Mouse (Mus musculus): Measurements from ENCODE around the gene Ptprb.

Ptprb gene

DNA sequence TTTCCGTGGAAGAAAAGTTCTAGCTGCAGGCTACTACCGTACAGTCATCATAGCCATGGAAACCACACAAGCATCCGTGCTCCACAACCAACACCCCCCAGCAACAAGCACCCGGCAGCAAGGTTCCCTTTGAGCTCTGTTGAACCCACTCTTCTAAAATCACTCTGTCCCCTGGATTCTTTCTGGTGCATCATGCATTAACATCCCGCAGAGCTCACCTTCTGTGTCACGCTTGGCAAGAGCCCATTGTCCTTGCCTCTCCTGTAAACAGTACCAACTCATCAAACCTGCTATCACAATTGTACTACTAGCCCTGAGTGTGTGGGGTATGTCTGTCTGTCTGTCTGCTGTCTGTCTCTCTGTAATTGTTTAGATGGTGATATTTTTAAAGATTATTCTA lies 98.8 kb downstream of the Ptprb start:
- DNase-seq (ENCODE audit: low spot score) = no peak

DNA sequence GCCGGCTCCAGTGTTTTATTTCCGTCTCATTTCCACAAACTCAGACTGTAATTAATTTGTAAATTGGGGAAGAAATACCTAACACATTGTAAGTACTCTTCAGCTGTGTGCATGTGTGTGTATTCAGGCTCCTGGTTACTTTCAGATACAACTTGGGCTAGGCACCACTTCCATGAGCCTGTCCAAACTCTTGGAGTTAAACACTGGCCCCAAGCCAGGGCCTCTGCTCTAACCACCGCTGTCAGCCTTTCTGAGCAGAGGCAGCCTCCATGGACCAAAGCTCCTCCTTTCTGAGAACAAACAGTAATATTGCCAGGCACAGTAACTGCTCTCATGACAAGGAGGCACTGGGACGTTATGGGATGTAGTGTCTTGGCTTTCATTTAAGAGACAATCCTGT lies 101.5 kb downstream of the Ptprb start:
- DNase-seq (ENCODE audit: low spot score) = no peak

DNA sequence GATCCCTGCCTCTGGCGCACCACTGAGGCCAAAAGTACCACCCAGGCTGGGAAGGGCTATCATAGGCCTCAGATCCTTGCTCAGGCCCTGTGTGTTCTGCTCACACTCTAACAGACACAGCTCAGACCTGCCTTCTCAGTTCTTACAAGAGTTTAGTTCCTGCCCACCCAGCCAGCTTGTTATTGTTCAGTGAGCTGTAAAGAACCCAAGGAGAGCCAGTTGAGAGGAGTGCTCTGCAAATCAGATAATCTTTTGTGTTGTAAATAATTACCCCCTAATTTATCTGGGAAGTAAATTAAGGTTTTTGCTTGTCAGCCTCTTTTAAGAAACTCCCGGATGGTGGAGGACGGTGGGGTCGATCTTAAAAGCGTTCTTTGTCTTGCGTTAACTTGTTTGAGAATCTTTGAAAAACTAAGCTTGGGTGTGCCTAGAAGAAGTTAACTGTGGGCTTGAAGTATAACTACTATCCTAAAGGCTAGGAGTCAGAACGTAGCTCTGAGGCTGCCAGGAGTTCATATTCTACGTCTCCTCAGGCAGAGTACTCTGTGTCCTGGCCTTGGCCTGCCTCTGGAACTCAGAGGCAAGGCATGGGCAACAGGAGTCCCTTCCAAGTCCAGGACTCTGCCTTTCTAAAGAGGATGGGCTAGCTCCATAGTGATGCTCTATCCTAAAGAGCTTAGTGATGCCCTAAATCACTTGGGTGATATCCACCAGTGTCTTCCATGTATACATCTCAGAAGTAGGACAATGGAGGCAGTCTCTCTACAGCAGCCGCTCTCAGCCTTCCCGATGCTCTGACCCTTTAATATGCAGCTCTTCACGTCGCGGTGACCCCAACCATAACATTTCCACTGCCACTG lies 107.7 kb downstream of the Ptprb start:
- no peak for DNase-seq (ENCODE audit: low spot score)

DNA sequence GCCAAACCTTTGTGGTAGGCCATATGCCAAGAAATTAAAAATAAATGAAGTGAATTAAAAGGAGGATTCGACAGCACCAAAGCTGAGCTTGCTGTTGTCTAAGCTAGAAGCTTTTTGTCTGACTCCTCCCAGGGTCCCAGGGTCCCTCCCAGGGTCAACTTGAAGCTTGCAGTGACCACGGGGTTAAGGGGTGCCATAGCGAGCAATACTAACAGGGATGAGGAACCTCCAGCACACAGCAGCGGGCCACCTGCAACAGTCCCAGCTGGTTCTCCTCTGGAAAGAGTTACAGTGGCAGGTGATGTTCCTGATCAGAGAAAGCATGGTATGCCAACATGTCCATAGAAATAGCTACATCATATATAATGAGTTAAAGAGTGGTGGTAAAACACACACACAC lies 109.1 kb downstream of the Ptprb start:
- no peak for DNase-seq (ENCODE audit: low spot score)

DNA sequence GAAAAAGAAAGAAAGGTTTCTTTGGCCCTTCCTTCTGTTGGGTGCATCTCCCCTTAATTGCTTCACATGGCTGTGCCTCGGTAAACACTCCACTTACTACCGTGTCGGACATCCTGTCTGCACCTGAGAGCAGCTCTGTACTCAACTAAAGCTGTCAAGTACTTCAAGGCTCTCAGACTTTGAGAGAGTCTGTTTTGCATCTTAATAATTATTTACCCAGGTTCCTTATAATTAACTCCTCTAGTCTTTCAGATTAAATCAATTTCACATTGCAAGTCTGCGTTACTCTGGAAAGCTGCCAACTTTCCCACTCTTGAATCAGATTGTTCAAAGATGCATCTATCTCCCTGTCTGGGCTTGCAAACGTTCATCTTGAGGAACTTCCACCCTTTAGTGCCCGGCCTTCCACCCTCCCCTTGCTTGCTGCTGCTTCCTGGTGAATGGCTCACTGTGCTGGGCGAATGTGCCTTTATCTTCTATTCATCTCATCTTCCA lies 111.1 kb downstream of the Ptprb start:
- DNase-seq (ENCODE audit: low spot score) = no peak

DNA sequence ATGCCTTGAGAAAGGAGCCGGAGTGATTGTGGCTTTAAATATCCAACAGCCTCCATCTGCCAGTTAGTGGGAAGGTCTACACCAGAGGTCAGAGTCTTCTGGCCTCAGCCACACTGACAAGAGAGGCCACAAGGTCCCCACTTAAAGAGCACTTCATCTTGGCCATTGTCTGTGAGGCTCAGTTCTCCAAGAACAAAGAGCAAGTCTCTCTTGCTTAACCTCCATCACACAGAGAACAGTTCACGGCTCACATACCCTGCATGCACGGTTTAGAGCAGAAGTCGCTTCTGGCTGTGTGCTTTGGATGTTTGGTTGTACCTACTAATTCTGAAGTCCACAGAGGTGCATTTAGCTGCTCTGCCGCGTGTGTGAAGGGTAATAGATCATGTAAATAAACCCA lies 113.5 kb downstream of the Ptprb start:
- DNase-seq (ENCODE audit: low spot score) = no peak

DNA sequence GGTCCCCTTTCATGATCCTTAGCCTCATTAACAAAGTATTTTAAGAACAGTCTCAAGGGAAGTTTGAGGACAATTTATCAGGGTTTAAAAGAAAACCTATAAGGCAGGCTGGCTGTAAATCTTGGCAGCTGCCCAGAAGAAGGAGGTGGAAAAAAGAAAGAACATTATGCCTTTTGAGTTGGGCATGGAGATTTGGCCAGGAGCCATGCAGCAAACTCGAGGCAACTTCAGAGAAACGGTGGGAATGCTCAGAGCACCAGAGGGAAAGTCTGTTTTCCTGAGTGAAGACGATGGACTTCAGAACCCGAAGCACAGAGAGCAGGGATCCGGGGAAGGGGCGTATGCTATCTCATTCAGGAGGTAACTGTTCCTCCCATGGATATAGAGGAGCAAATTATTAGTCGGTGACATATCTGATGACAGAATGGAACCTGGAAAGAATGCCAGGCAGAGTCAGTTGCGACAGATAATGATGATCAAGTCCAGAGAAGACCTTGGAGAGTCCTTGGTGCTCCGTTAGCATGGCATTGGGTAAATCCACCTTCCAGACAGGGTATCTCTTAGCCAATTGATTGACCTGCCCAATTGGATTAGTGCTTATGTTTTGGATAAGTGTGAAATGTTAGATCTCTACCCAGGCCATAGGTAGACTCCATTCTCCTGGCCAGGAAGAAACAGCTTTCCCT lies 118.6 kb downstream of the Ptprb start:
- no peak for DNase-seq (ENCODE audit: low spot score)

DNA sequence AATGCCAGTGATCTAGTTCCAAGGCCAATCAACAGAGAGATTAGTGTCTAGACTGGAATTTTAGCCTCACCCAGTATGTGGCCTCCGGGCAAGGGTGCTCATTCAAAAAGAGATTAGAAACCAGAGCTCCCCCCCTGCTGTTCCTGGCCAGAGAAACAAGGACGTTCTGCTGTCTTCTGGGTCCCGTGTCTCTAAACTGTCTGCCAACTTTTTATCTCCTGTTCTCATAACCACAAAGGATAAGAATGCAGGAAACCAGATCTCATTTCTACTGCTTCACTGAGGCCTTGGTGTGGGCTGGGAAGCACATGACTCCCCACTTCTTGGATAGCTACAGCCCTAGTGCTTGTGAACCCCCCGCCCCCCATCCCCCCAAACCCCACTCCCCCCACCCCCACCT lies 119.3 kb downstream of the Ptprb start:
- no peak for DNase-seq (ENCODE audit: low spot score)

DNA sequence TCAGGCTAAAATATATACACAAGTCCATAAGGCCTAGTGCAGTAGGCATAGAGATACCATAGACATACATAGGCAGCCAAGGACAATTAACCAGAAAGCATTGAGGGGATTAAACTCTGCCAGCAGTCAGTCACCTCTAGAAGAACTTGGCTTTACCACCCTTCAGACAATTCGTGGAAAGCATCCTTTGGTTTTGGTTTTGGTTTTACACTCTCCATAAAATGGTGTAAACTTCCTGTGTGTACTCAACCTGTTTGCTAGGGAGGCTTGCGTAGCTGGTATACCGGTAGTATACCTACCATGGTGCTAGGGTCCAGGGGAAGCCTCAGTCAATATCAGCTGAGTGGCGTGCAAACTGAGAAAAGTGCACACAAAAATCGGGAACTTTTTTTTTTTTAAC lies 121.0 kb downstream of the Ptprb start:
- DNase-seq (ENCODE audit: low spot score) = no peak

DNA sequence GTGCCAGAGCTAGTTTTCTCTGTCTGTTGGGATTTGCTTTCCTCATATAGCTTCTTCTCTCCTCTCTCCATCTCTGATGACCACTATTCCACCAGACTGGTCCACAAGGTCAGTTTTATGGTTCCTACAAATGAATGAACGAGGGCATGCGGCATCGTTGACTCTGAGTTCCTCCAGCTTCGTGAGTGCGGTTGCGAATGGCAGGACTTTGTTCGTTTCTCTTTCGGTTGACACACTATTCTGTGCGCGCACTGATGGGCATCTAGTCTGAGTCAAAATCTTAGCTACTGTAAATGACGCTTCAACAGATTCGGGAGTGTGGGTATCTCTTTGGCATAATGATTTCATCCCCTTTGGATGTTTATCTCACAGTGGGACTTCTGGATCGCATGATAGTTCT lies 121.6 kb downstream of the Ptprb start:
- DNase-seq (ENCODE audit: low spot score) = no peak

DNA sequence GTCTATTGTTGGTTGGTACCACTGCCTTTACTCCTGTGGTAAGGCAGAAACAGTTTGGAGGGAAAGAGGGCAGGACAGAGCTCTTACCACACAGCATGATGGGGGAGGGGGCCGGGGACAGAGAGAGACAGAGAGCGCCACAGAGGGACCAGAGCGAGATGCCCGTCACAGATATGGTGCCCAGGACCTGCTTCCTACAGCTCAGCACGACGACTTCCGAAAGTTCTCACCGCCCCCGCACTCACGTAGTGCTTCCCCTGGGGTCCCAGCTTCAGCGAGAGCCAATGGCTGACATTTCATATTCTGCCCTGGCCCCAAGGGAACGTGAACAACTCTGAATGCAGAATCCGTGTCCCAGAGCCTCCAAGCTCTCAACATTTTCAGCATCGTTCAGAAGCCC lies 122.2 kb downstream of the Ptprb start:
- DNase-seq (ENCODE audit: low spot score) = no peak

DNA sequence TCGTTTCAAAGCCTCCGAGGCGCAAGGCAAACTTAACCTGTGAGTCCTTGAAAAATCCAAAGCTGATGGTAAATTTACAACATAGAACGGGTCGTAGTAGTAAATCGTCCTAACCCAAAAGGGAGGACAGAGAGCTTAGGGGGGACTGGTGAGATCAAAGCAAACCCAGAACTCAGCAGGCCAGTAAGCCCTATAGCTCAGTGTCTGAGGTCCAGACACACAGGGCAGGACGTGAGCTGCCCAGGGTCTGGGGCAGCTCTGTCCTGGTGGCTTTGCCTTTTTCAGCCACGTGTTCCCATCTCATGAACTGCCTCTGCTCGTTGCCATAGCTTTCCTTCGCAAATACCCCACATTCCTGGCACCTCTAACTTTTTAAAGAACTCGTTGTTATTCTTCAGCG lies 122.7 kb downstream of the Ptprb start:
- DNase-seq (ENCODE audit: low spot score) = no peak

DNA sequence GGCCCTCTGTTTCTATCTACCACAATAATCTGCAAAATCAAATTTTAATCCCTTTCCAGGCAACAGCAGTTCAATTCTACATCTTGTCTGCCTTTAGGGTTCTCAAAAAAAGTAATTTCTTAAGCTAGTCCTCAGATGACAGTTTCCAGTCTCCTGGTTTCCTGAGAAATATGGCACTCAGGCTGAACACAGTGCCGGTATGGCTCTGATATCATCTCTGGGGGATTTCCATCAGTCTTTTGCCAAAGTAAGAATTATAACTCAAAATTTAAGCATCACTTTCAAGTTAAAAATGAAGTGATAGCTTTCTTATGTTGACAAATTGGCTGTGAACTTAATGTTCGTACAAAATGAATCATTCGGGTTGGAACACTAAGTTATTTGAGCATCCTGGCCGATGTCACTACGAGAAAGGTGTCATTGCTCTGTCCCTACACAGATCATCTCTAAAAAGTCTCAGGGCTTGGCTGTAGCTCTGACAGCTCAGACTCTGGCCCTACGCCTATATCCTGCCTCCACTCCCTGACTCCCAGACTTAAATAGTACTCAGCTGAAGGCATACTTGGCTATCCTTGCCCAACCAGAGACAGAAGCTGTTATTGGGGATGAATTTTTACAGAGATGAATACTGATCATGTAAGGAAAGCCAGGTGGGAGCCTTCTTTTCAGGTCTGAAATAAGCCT lies 127.6 kb downstream of the Ptprb start:
- no peak for DNase-seq (ENCODE audit: low spot score)

DNA sequence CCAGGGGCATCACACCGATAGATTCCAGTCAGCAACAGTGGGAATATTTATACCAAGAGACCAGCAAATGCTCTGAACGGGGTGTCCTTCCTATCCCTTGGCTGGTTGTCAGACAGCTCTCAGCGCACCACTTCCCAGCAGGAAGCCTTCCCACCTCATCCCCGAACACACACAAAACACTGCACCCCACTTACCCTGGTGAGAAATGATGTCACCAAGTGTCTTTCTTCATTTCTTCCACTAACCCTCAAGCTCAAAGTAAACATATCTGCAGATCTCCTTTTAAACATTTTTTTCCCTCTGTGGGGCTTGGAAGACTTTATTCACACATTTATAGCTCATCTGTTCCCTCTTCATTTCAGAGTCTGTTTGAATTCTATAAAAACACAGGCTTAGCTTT lies 128.4 kb downstream of the Ptprb start:
- no peak for DNase-seq (ENCODE audit: low spot score)

DNA sequence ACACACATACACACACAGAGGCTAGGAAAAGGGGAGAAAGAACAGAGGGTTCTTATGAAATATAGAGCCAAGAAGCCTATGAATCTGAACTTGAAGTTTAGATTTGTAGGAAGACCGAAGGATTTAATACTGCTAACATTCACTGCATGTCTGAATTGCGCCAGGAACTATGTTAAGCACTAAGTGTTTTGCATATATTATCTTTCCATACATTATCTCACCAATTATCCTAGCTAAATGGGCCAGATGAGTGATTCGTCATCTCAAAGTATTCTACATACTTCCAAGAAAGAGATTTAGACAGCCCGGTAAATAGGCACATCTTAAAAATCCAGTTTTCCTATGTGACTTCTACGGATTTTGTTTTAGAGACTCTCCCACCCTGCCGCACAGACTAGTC lies 129.7 kb downstream of the Ptprb start:
- DNase-seq (ENCODE audit: low spot score) = no peak

DNA sequence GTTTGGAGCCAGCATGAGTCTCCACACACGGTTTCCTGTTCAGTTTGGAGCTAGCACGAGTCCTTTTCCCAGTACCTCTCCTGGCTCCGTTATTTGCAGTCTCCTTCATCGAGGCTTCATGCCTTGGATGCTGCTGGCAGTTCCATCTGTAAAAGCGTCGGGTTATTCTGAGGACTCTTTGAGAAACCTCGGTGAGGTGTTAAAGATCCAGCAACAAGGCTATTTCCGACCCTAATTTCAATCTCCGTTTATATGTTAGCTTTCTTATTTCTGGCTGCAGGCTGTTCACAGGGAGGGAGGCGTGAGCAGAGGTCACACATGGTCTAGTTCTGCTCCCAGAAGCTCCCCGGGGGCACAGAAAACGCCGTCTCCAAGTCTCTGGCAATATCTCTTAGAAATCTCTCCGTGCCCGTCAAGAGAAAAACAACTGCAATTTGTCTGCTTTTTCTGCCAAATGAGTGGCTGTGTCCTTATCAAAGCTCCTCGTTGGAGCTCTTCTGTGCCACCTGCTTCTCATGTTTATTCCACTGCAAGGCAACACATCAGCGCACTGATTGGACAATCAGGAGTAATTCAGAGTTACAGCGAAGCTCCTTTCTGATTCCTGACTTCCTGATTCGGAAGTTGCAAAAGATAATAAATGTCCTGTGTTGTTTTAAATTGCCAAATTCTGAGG lies 132.5 kb downstream of the Ptprb start:
- no peak for DNase-seq (ENCODE audit: low spot score)

DNA sequence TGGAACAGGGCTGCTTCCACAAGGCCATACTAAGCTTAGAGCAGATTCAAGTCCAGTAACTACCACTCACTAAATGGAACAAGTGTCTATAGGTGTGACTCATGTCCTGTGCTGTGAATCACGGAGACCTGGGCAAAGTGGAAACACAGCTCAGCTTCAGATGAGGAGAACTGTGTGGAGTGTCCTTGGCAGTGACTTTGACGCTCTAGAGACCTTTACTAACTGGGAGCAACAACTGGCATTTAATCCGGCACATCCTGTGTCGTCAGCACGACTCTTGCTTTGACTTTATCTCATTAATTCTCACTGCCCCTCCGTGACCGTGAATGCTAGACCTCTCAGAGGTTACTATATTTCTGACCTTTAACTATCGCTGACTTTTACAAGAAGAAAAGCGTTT lies 135.5 kb downstream of the Ptprb start:
- DNase-seq (ENCODE audit: low spot score) = no peak

DNA sequence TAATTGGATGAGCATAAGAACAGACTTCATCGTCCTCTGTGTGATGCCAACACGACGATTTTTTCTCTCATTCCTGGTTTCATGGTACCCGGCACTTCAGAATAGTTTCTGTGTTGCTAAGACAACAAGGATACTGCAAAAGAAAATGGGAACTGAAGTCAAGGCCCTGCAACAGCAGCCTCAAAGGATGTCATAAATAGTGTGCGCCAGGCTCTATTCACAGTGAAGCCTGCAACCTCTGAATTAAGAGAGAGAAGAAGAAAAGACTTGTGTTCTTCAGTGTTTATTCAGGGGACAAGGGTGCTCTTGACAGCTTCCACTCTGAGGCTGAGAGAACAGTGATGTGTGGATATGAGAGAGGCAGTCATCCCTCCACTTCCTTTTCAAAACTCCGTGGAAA lies 140.8 kb downstream of the Ptprb start:
- DNase-seq (ENCODE audit: low spot score) = no peak

DNA sequence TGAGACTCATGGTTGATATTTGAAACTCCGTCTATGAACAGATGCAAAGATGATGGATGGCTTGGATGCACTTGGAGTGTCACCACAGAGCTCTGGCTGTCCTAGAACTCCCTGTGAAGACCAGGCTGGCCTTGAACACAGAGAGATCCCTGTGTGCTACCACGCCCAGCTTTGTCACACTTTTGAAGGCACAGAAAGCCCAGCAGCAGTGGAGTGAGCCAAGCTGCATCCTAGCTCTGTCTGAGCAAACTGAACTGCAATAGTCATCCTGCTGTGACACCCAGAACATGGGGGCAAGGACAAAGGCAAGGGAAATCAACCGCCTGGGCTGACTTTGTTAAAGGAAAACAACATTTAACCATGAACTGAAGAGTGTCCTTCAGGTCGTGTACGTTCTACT lies 141.4 kb downstream of the Ptprb start:
- DNase-seq (ENCODE audit: low spot score) = no peak

DNA sequence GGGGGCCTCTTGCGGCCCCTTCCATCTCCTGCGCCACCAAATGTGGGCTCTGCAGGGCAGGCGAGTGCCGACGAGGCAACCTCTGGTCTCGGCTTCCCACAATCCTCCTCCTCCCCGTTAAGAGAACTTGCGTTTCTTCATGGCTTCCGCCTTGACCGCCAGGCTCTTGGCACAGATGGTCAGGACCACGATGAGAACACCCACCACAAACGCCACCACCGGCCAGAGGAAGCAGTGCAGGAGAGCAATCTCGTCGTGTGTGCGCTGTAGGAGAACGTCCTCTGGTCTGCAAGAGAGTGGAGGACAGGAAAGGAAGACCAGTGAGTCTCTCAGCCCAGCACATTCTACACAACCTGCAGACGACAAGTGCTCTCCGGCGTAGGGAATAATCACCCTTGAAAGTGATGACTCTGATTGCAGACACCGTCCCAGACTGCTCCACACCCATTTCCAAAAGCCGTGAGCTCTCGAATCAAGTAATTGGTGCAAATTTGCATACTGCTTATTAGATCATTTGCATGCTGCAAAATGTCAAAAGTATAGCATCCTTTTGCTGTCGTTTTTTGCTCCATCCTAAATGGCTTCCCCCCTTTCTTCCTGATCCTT lies 142.9 kb downstream of the Ptprb start:
- no peak for DNase-seq (ENCODE audit: low spot score)

DNA sequence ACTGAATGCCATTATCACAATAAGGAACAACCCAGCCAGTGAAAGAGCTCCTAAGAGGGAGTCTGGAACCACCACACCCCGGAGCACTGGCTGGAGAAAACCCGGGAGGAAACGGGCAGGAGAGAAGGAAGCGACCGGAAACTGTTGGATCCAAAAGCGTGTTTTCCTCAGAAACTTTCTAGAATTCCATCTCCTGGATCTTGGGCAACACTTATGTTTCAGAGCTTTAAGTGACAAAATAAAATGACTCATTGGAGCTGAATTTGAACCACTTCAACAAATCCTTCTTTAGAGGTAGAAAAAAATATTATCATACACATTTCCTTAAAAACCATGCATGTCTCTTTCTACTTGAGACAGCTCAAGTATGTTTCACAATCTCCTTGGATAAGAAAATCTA lies 145.7 kb downstream of the Ptprb start:
- no peak for DNase-seq (ENCODE audit: low spot score)

DNA sequence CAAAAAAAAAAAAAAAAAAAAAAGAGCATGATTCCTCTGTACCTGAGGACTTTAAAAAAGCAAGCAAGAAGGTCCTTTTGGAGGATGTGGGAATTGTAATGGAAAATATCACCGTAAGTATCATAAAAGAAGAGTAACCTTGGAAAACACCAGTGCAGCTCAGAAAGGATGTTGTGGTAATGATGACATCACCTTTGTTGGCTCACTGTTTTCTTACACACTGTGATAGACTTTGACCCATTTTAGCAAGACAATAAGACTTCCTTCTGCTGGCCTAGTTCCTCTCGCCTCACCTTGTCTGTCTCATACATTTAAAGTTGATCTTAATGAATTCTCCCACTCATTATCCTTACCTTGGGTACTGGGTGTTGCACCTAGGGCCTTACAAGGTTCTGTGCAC lies 147.2 kb downstream of the Ptprb start:
- DNase-seq (ENCODE audit: low spot score) = no peak
